Mouse (Mus musculus) kidney, embryonic 16.5 days (tissue): Measurements from ENCODE around the gene Hoxb3. TPM values are rescaled to one million over a fixed set of nuclear protein-coding genes. Genes with fewer than 3 reads are reported as not detected.

Source experiments
- ATAC-seq: fragments of 200-750 bp; cut with Nextera tagmentation; 2 replicates; pipeline ENCODE4 v1.8.0; 2017; ENCODE audit warnings: moderate TSS enrichment; ENCODE audit not compliant: low FRiP score, low TSS enrichment
- H3K27ac ChIP-seq: fragments of 300-500 bp; sonication (generic); 2 replicates; pipeline ENCODE4 v1.5.1; 2014; ENCODE audit warnings: low read length
- H3K27me3 ChIP-seq: fragments of 300-500 bp; sonication (generic); 2 replicates; pipeline ENCODE4 v1.6.1; 2014; ENCODE audit warnings: low read length, control low read depth, mixed read lengths; ENCODE audit not compliant: insufficient read depth
- H3K36me3 ChIP-seq: fragments of 300-500 bp; sonication (generic); 2 replicates; pipeline ENCODE4 v1.6.1; 2014; ENCODE audit warnings: low read length, control low read depth, mixed read lengths; ENCODE audit not compliant: insufficient read depth
- H3K4me1 ChIP-seq: fragments of 300-500 bp; sonication (generic); 2 replicates; pipeline ENCODE4 v1.6.1; 2014; ENCODE audit warnings: low read length, control low read depth, mixed read lengths; ENCODE audit not compliant: insufficient read depth
- H3K4me2 ChIP-seq: fragments of 300-500 bp; sonication (generic); replicated peaks from 2 replicates; pipeline ENCODE4 v1.6.1; 2014; ENCODE audit warnings: low read depth, low read length
- H3K4me3 ChIP-seq: fragments of 300-500 bp; sonication (generic); 2 replicates; pipeline ENCODE4 v1.5.1; 2014; ENCODE audit warnings: mild to moderate bottlenecking, low read length
- H3K9ac ChIP-seq: fragments of 300-500 bp; sonication (generic); replicated peaks from 2 replicates; pipeline ENCODE4 v1.6.1; 2014; ENCODE audit warnings: low read length
- H3K9me3 ChIP-seq: fragments of 300-500 bp; sonication (generic); 2 replicates; pipeline ENCODE4 v1.6.1; 2016; ENCODE audit warnings: low read length, control low read depth
- WGBS: fragments of 180-500 bp; shearing (Covaris S2); extraction: QIAGEN DNeasy Blood & Tissue Kit; methylation state at CpG from one replicate; pipeline ENCODE4 v1.1.7; 2014; 5-methylcytosine and 5-hydroxymethylcytosine counted together
- polyA plus RNA-seq: library from polyadenylated mRNA; unstranded; fragments of >200 nt; fragmentation: Nextera tagmentation; extraction: Ambion mirVana; gene quantifications from 2 replicates; pipeline ENCODE4 v1.2.1, GENCODE M21; 2015

Hoxb3 gene
- polyA plus RNA-seq, 1 experiment from 2014 or later: 3.7 TPM

GRCm38 (mm10) chr11:96354801-96355311, 31.7 kb downstream of the Hoxb3 start:
- peaks cover 25% of the 10 kb centered on the region for H3K4me1 ChIP-seq
- H3K4me3 ChIP-seq: peak overlapping the region; percentile 73
- peak overlapping the region; percentile 80 for H3K4me2 ChIP-seq
- no peaks in the 10 kb centered on the region for H3K9me3 ChIP-seq
- 8% methylated on average over 9 of the region's 9 CpGs for WGBS
- no peak for ATAC-seq
- 0 out of 2 replicates have a peak, but pooled peaks cover 5% of the 10 kb centered on the region for H3K36me3 ChIP-seq
- no peaks in the 10 kb centered on the region for H3K27me3 ChIP-seq
- H3K9ac ChIP-seq: peak overlapping the region; percentile 89
- peak overlapping the region; percentile 95 for H3K27ac ChIP-seq

- no peaks in the 10 kb centered on the region for H3K36me3 ChIP-seq
- H3K9me3 ChIP-seq: no peaks in the 10 kb centered on the region
- H3K4me1 ChIP-seq: peaks cover 34% of the 10 kb centered on the region
- 5% methylated on average over 5 of the region's 5 CpGs for WGBS
- no peak overlapping the region for H3K9ac ChIP-seq
- ATAC-seq: peak; percentile 88
- H3K4me3 ChIP-seq: no peak overlapping the region
- H3K27me3 ChIP-seq: peaks cover 23% of the 10 kb centered on the region
- no peak overlapping the region for H3K27ac ChIP-seq
- no peak overlapping the region for H3K4me2 ChIP-seq
Observed at GRCm38 (mm10) chr11:96363807-96364206, 40.7 kb downstream of the Hoxb3 start.

- 16% methylated on average over 26 of the region's 26 CpGs for WGBS
- ATAC-seq: no peak
- peaks cover 35% of the 10 kb centered on the region for H3K4me1 ChIP-seq
- H3K27ac ChIP-seq: no peak within 1 kb of the TSS
- H3K4me3 ChIP-seq: peak within 1 kb of the TSS; percentile 36
- H3K9me3 ChIP-seq: no peaks in the 10 kb centered on the region
- H3K9ac ChIP-seq: peak within 1 kb of the TSS; percentile 47
- peaks cover 23% of the 10 kb centered on the region for H3K27me3 ChIP-seq
- no peaks in the 10 kb centered on the region for H3K36me3 ChIP-seq
- peak within 1 kb of the TSS; percentile 53 for H3K4me2 ChIP-seq
Observed at GRCm38 (mm10) chr11:96365441-96366091, 42.4 kb downstream of the Hoxb3 start, which contains the start of gene Hoxb1. Hoxb1 (plus strand) TSS chr11:96365752.

GRCm38 (mm10) chr11:96366092-96367041, 43.2 kb downstream of the Hoxb3 start:
- WGBS: 5% methylated on average over 47 of the region's 47 CpGs
- Histone ChIP-seq H3K27ac (no peak overlapping the region), H3K4me1 (peaks cover 35% of the 10 kb centered on the region), H3K4me2 (peak overlapping the region; percentile 53), H3K27me3 (peaks cover 23% of the 10 kb centered on the region), H3K4me3 (peak overlapping the region; percentile 36), H3K9ac (peak overlapping the region; percentile 47), H3K36me3 (no peaks in the 10 kb centered on the region), H3K9me3 (no peaks in the 10 kb centered on the region)
- peak; percentile 24; the same call in 1 of the 2 replicates for ATAC-seq

GRCm38 (mm10) chr11:96367141-96367540, 44.0 kb downstream of the Hoxb3 start:
- peaks cover 40% of the 10 kb centered on the region for H3K4me1 ChIP-seq
- no peak overlapping the region for H3K27ac ChIP-seq
- no peak overlapping the region for H3K9ac ChIP-seq
- no peaks in the 10 kb centered on the region for H3K36me3 ChIP-seq
- ATAC-seq: no peak
- H3K4me2 ChIP-seq: peak overlapping the region; percentile 53; the same call in 1 of the 2 replicates
- H3K4me3 ChIP-seq: peak overlapping the region; percentile 36; the same call in 1 of the 2 replicates
- no peaks in the 10 kb centered on the region for H3K9me3 ChIP-seq
- peaks cover 23% of the 10 kb centered on the region for H3K27me3 ChIP-seq
- WGBS: 45% methylated on average over 6 of the region's 6 CpGs

GRCm38 (mm10) chr11:96368686-96369085, 45.6 kb downstream of the Hoxb3 start:
- Histone ChIP-seq H3K4me3 (no peak overlapping the region), H3K4me2 (no peak overlapping the region), H3K27me3 (peaks cover 23% of the 10 kb centered on the region), H3K9me3 (no peaks in the 10 kb centered on the region), H3K27ac (no peak overlapping the region), H3K4me1 (peaks cover 39% of the 10 kb centered on the region), H3K9ac (no peak overlapping the region), H3K36me3 (no peaks in the 10 kb centered on the region)
- WGBS: 40% methylated on average over 5 of the region's 5 CpGs
- no peak for ATAC-seq

GRCm38 (mm10) chr11:96369140-96369539, 46.0 kb downstream of the Hoxb3 start:
- no peak for ATAC-seq
- Histone ChIP-seq H3K9me3 (no peaks in the 10 kb centered on the region), H3K36me3 (no peaks in the 10 kb centered on the region), H3K27ac (no peak overlapping the region), H3K9ac (no peak overlapping the region), H3K4me1 (peaks cover 35% of the 10 kb centered on the region), H3K27me3 (peaks cover 23% of the 10 kb centered on the region), H3K4me3 (no peak overlapping the region), H3K4me2 (no peak overlapping the region)
- WGBS: 63% methylated on average over 7 of the region's 7 CpGs

- Histone ChIP-seq H3K36me3 (no peaks in the 10 kb centered on the region), H3K4me3 (no peak overlapping the region), H3K9ac (no peak overlapping the region), H3K9me3 (no peaks in the 10 kb centered on the region), H3K27me3 (peaks cover 9% of the 10 kb centered on the region; the same call in 1 of the 2 replicates), H3K4me1 (peaks cover 22% of the 10 kb centered on the region), H3K4me2 (no peak overlapping the region), H3K27ac (no peak overlapping the region)
- WGBS: 60% methylated on average over 3 of the region's 3 CpGs
- ATAC-seq: no peak
Observed at GRCm38 (mm10) chr11:96371726-96372125, 48.6 kb downstream of the Hoxb3 start.

GRCm38 (mm10) chr11:96372519-96372918, 49.4 kb downstream of the Hoxb3 start:
- Histone ChIP-seq H3K36me3 (no peaks in the 10 kb centered on the region), H3K9me3 (no peaks in the 10 kb centered on the region), H3K4me1 (peaks cover 20% of the 10 kb centered on the region), H3K27me3 (peaks cover 3% of the 10 kb centered on the region; the same call in 1 of the 2 replicates), H3K4me2 (peak overlapping the region; percentile 4; the same call in 1 of the 2 replicates), H3K9ac (no peak overlapping the region), H3K27ac (peak overlapping the region; percentile 27; the same call in 1 of the 2 replicates), H3K4me3 (no peak overlapping the region)
- ATAC-seq: peak; percentile 92
- WGBS: 2% methylated on average over 3 of the region's 3 CpGs
